In genomic region chr2:19658661-19659384, GRCm38 (mm10) we compare ENCODE assay signal across 9 mouse cellular contexts. TPM values are rescaled to one million over a fixed set of nuclear protein-coding genes. Genes with fewer than 3 reads are reported as not detected.
A peak's percentile ranks its signal among the peaks of the same experiment; 100 is the strongest.
DNase-seq lines count a peak whose midpoint lies in the region; ATAC-seq and TF ChIP-seq lines count a peak whose summit lies in the region.
"Had no signal": no experiment of that assay in that cellular context is flagged by ENCODE, and none has a peak within 500 bp of the region (broad histone marks: within the 10 kb centered on the region; RNA-seq: fewer than 3 reads in every experiment).

No protein-coding gene starts in this region.

- H3K4me1 ChIP-seq in cerebellum, adult 2 months (ENCODE audit: control insufficient read depth, insufficient read depth, low read length), result no peaks in the 10 kb centered on the region
- H3K4me1 ChIP-seq in intestine, postnatal 0 days (replicated peaks; ENCODE audit: control insufficient read depth, insufficient read depth, low read length), result no peaks in the 10 kb centered on the region
- H3K4me1 ChIP-seq in liver, adult 2 months (ENCODE audit: control insufficient read depth, insufficient read depth, low read length), result peaks cover 5% of the 10 kb centered on the region
- H3K4me1 ChIP-seq in midbrain, postnatal 0 days (ENCODE audit: insufficient read depth, low read length), result peaks cover 5% of the 10 kb centered on the region; the same call in 1 of the 2 replicates

- H3K27me3 ChIP-seq in cerebellum, adult 2 months (ENCODE audit: control insufficient read depth, insufficient read depth, low read length), result no peaks in the 10 kb centered on the region
- H3K27me3 ChIP-seq in intestine, postnatal 0 days (replicated peaks; ENCODE audit: control insufficient read depth, insufficient read depth, low read length), result peaks cover 6% of the 10 kb centered on the region
- H3K27me3 ChIP-seq in liver, adult 2 months (ENCODE audit: control insufficient read depth, insufficient read depth, low read length), result no peaks in the 10 kb centered on the region
- 0 out of 2 replicates have a peak, but pooled peaks cover 5% of the 10 kb centered on the region for H3K27me3 ChIP-seq in midbrain, postnatal 0 days (ENCODE audit: insufficient read depth, low read length)
- H3K27me3 ChIP-seq in splenic B cell, adult 2 months (ENCODE audit: control insufficient read depth, insufficient read depth, low read length, poor library complexity, severe bottlenecking), result no peaks in the 10 kb centered on the region

- no peaks in the 10 kb centered on the region for H3K36me3 ChIP-seq in intestine, postnatal 0 days (ENCODE audit: control insufficient read depth, insufficient read depth)
- no peaks in the 10 kb centered on the region for H3K36me3 ChIP-seq in liver, adult 2 months (ENCODE audit: control insufficient read depth, insufficient read depth, low read length)
- H3K36me3 ChIP-seq in midbrain, postnatal 0 days (ENCODE audit: insufficient read depth, low read length), result no peaks in the 10 kb centered on the region
- 0 out of 2 replicates have a peak, but pooled peaks cover 1% of the 10 kb centered on the region for H3K36me3 ChIP-seq in splenic B cell, adult 2 months (ENCODE audit: control insufficient read depth, insufficient read depth, low read length, poor library complexity, severe bottlenecking)
- H3K36me3 ChIP-seq: G1E had no signal

- TF ChIP-seq CTCF in cerebellum, adult 2 months (IDR thresholded peaks at IDR 0.05; ENCODE audit: borderline replicate concordance, insufficient read depth, low read depth, low read length), result no peak
- TF ChIP-seq CTCF in intestine, postnatal 0 days (IDR thresholded peaks at IDR 0.05; ENCODE audit: low read depth), result no peak
- TF ChIP-seq CTCF in liver, adult 2 months (IDR thresholded peaks at IDR 0.05; ENCODE audit: low read depth, low read length), result no peak
- TF ChIP-seq CTCF in midbrain, postnatal 0 days (IDR thresholded peaks at IDR 0.05), result no peak

- H3K27ac ChIP-seq in cerebellum, adult 2 months (ENCODE audit: insufficient read depth, low read length), result no peak overlapping the region; the same call in 1 of the 2 replicates
- 0 out of 2 replicates have a peak overlapping the region, but pooled peaks have one; percentile 90 for H3K27ac ChIP-seq in intestine, postnatal 0 days (ENCODE audit: low read depth, low read length)
- peak overlapping the region; percentile 77 for H3K27ac ChIP-seq in liver, adult 2 months (replicated peaks; ENCODE audit: insufficient read depth, low read depth, low read length)
- H3K27ac ChIP-seq in midbrain, postnatal 0 days (ENCODE audit: low read depth, low read length), result peak overlapping the region; percentile 72; the same call in 1 of the 2 replicates

- H3K4me3 ChIP-seq in cerebellum, adult 2 months (replicated peaks; ENCODE audit: insufficient read depth, low read depth, low read length), result peak overlapping the region; percentile 67
- peak overlapping the region; percentile 73 for H3K4me3 ChIP-seq in intestine, postnatal 0 days (ENCODE audit: low read depth, low read length)
- peak overlapping the region; percentile 83 for H3K4me3 ChIP-seq in liver, adult 2 months (ENCODE audit: insufficient read depth, low read depth, low read length)
- peak overlapping the region; percentile 85 for H3K4me3 ChIP-seq in midbrain, postnatal 0 days (ENCODE audit: low read depth, low read length)

- H3K4me2 ChIP-seq in intestine, postnatal 0 days (replicated peaks; ENCODE audit: low read depth), result peak overlapping the region; percentile 93
- H3K4me2 ChIP-seq in midbrain, postnatal 0 days (ENCODE audit: low read depth, low read length, poor library complexity, severe bottlenecking), result peak overlapping the region; percentile 76

- 3% methylated on average over 49 of the region's 49 CpGs for WGBS in cerebellum, adult 2 months
- WGBS in intestine, postnatal 0 days, result 4% methylated on average over 46 of the region's 49 CpGs
- 4% methylated on average over 49 of the region's 49 CpGs for WGBS in liver, adult 2 months
- 4% methylated on average over 45 of the region's 49 CpGs for WGBS in midbrain, postnatal 0 days

- DNase-seq in cerebellum, adult 2 months, result peak; percentile 38 to 57
- no peak for DNase-seq in cerebellum, postnatal 10 days
- peak; percentile 35 for DNase-seq in liver, adult 2 months (ENCODE audit: extremely low read depth, low read depth, low spot score)
- no peak for DNase-seq in midbrain, postnatal 0 days (ENCODE audit: low spot score)
- DNase-seq in splenic B cell, adult 2 months (ENCODE audit: low read depth, low spot score), result peak; percentile 51

- H3K9me3 ChIP-seq in intestine, postnatal 0 days (ENCODE audit: control insufficient read depth), result no peaks in the 10 kb centered on the region
- no peaks in the 10 kb centered on the region for H3K9me3 ChIP-seq in midbrain, postnatal 0 days (ENCODE audit: low read length)

- H3K79me2 ChIP-seq in liver, adult 2 months (ENCODE audit: control insufficient read depth, insufficient read depth, low read length), result peaks cover 8% of the 10 kb centered on the region; the same call in 1 of the 2 replicates

- TF ChIP-seq POLR2A in cerebellum, adult 2 months (IDR thresholded peaks at IDR 0.05; ENCODE audit: borderline replicate concordance, insufficient read depth, low read length), result no peak
- TF ChIP-seq POLR2A in liver, adult 2 months (IDR thresholded peaks at IDR 0.05; ENCODE audit: extremely low read depth, insufficient read depth, low read length), result no peak

- H3K9ac ChIP-seq in intestine, postnatal 0 days (ENCODE audit: low read depth, low read length), result peak overlapping the region; percentile 85
- H3K9ac ChIP-seq in liver, adult 2 months (ENCODE audit: low read depth, low read length), result peak overlapping the region; percentile 98
- H3K9ac ChIP-seq in midbrain, postnatal 0 days (replicated peaks; ENCODE audit: low read length, poor library complexity, severe bottlenecking), result peak overlapping the region; percentile 72

- ATAC-seq in common myeloid progenitor, adult 5-6 weeks (replicated peaks; ENCODE audit: low read depth, poor library complexity, severe bottlenecking), result peak; percentile 8; the same call in 1 of the 2 replicates
- peak; percentile 9; the same call in 1 of the 2 replicates for ATAC-seq in granulocyte monocyte progenitor cell, adult 5-6 weeks (replicated peaks; ENCODE audit: poor library complexity, severe bottlenecking)
- 0 out of 2 replicates have a peak, but pooled peaks have one; percentile 1 for ATAC-seq in intestine, postnatal 0 days
- peak; percentile 17; the same call in 1 of the 2 replicates for ATAC-seq in midbrain, postnatal 0 days (ENCODE audit: low FRiP score)

RNA-seq across cellular contexts. Expression of gene Otud1, which starts 1.3 kb away (rescaled TPM):
- 6.3 and 6.6 TPM in 2 replicates for polyA plus RNA-seq in cerebellum, adult 2 months (2012; rRNA removed)
- 4.0 and 8.9 TPM in 2 replicates for total RNA-seq in common myeloid progenitor, adult 5-6 weeks (2017)
- total RNA-seq in granulocyte monocyte progenitor cell, adult 5-6 weeks (2014; fragmentation: Nextera tagmentation), result 3.0 and 3.7 TPM in 2 replicates
- total RNA-seq in granulocyte monocyte progenitor cell, adult 5-6 weeks (2017), result 5.6 and 7.0 TPM in 2 replicates
- polyA plus RNA-seq in intestine, postnatal 0 days (2015; fragmentation: Nextera tagmentation; extraction: Ambion mirVana), result 1.6 and 1.9 TPM in 2 replicates
- 3.0 and 4.3 TPM in 2 replicates for total RNA-seq in liver, adult 2 months (2014; rRNA removed)
- polyA plus RNA-seq in liver, adult 2 months (2012; rRNA removed), result 2.7 and 3.3 TPM in 2 replicates
- 6.4 and 9.4 TPM in 2 replicates for total RNA-seq in midbrain, postnatal 0 days (2014; rRNA removed)
- polyA plus RNA-seq in midbrain, postnatal 0 days (2015; fragmentation: Nextera tagmentation; extraction: Ambion mirVana), result 1.7 and 2.0 TPM in 2 replicates
- polyA plus RNA-seq: G1E had no signal

Comparison
In these comparisons a context has a peak if more than half of its experiments do, and no peak if none do; other contexts are left out.
1. DNase-seq: peak in cerebellum, adult 2 months (2 of 2), liver, adult 2 months (single experiment) and splenic B cell, adult 2 months (single experiment); none in cerebellum, postnatal 10 days (0 of 2) and midbrain, postnatal 0 days (single experiment).
2. Peak in every context shown above with its lines, with median percentiles within 50 percentile points of each other: H3K4me3 ChIP-seq, ATAC-seq and H3K9ac ChIP-seq.